Mouse (Mus musculus) retina, postnatal 7 days (tissue): Measurements from ENCODE around the gene Hsd3b2.
"Not testable (repeated sequence)": the region's sequence is repeated elsewhere in the genome, so short reads cannot be mapped to it uniquely, and the experiment has no call there.

Experiments used
- DNase-seq: peaks from one replicate; pipeline ENCODE4 v3.0.0-alpha.2; 2012; ENCODE audit warnings: low read depth, low spot score

Gene Hsd3b2

DNA sequence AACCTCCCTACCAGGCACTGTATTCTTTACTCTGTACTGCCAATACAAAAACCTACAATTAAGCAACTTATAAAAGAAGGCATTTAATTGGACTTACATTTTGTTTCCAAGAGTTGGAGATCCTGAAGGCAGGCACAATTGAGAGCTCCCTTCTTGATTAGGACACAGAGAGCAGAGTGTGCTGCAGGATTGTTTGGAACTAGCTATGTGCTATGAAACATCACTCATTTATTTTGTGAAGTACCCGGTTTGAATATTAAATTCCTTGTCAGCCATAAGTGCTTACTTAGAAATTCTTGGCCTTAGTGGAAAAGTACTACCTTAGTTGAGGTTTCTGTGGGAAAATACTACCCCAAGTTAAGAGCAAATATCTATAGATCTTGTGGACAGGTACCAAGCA, at the start of gene Hsd3b2:
TSS of gene Hsd3b2 (minus strand) at position 168 of the 400 bp plus-strand sequence.
- no peak for DNase-seq

DNA sequence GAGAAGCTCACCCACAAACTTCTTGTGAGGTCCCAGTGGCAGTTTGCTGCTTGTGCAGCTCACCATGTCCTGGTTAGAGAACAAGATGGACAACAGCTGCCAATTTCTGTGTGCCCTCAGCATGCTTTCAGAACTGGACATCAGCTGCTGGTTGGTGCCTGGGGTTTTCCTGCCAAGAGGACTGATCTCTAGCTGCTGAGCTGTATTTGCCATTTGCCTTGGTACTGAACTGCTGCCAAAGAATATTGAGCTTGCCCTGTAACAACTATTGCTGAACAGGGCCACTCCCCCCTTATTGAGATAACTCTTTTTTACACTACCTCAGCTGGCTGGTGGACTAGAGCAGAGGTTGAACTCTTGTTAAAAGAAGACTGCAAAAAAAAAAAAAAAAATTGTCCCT, 39.8 kb upstream of the Hsd3b2 start:
- DNase-seq, result no peak

DNA sequence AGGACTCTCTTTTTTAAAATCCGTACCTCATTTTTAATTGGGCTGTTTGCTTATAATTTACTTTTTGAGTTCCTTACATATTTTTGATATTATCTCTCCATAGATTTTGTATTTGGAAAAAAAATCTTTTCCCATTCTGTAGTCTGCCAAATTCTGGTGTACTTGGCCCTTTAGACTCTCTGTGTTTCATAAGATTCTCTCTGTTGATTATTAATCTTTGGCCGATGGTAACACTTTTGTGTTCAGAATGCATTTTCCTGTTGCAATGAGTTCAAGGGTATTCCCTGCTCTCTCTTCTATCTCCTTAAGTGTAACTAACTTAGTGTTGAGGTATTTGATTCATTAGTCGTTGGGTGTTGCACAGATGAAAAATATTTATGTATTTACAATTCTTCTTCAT, 32.5 kb upstream of the Hsd3b2 start:
- no peak for DNase-seq

- no peak for DNase-seq
These were observed 27.8 kb upstream of the Hsd3b2 start for GRCm38 (mm10) chr3:98752171-98752570.

DNA sequence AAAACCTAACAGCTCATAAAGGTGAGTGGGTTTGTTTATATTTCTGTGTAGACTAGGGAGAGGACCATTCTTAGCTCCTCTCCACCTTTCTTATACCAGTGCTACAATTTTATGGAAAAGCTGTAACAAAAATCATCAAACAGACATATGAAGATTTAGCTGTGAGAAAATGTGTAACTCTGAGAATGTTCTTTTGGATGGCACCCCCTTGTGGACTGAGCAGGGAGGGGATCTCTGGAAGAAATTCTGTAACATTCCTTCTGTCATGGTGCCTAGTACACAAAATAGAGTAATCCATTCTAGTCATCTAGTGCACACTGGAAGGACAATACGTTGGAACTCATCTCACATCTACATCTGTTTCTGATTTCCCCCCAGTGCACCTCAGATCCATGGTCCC, 16.7 kb upstream of the Hsd3b2 start:
- DNase-seq, result not testable (repeated sequence)

GRCm38 (mm10) chr3:98734340-98734739, 10.0 kb upstream of the Hsd3b2 start:
- no peak for DNase-seq

GRCm38 (mm10) chr3:98733724-98734123, 9.4 kb upstream of the Hsd3b2 start:
- no peak for DNase-seq

- DNase-seq, result no peak
These were observed 1.9 kb upstream of the Hsd3b2 start for GRCm38 (mm10) chr3:98726281-98726680.

GRCm38 (mm10) chr3:98720740-98721139, 3.6 kb downstream of the Hsd3b2 start:
- DNase-seq, result no peak

DNA sequence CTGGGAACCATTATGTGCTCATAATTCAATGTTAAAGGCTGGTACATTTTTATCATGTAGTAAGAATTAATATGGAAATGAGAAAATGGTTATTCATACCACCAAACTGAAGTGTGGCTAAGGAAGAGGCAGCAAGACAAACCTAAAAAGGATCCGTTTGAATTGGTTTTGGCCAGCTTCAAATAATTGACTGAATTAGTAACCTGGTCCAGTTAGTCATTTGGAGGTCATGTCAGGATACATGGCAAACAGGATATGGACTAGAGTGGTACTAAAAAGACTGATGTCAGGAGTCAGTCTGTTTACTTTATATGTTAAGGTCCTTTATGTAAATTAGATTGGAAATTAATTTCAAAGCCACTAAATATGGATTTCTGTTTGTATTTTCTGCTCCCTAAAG, 41.9 kb downstream of the Hsd3b2 start:
- no peak for DNase-seq

DNA sequence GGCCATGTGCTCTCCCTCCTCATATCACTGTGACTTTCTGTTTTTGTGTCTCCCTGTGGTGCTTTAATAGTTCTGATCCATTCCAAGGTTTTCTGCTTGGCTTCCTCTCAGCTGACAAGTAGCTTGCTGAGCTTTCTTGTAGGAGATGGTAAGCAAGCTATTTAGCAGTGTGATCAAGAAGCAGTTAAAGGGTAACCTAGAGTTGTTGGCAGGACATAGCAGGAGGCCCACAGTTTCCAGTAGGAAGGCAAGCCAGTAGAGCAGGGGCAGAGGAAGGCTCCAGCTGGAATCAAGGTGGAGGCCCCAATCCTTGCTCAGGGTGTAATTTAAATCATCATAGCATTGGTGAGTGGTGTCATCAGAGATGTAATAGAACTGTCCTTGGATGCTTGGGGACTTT, 43.6 kb downstream of the Hsd3b2 start:
- DNase-seq, result no peak
